Mouse (Mus musculus): ENCODE results near the gene Nell1. TPM values are rescaled to one million over a fixed set of nuclear protein-coding genes. Genes with fewer than 3 reads are reported as not detected.

The Nell1 gene
- polyA plus RNA-seq, 1 experiment from 2014 or later, result 2.7 TPM

GRCm38 (mm10) chr7:50588642-50589424, 614.2 kb downstream of the Nell1 start:
- no peaks in the 10 kb centered on the region for H3K27me3 ChIP-seq
- H3K9me3 ChIP-seq, result no peaks in the 10 kb centered on the region
- H3K4me2 ChIP-seq (replicated peaks), result no peak overlapping the region
- H3K9ac ChIP-seq, result no peak overlapping the region
- no peak for ATAC-seq (ENCODE audit: insufficient number of reproducible peaks, insufficient read depth, low FRiP score, low TSS enrichment)
- H3K4me1 ChIP-seq, result no peaks in the 10 kb centered on the region
- 66% methylated on average over 8 of the region's 8 CpGs for WGBS
- no peak overlapping the region for H3K4me3 ChIP-seq
- H3K36me3 ChIP-seq, result no peaks in the 10 kb centered on the region
- no peak overlapping the region for H3K27ac ChIP-seq

- no peak for ATAC-seq (ENCODE audit: insufficient number of reproducible peaks, insufficient read depth, low FRiP score, low TSS enrichment)
- Histone ChIP-seq H3K27me3 (no peaks in the 10 kb centered on the region), H3K27ac (no peak within 1 kb of the TSS), H3K36me3 (no peaks in the 10 kb centered on the region), H3K4me2 (replicated peaks) (no peak within 1 kb of the TSS), H3K9me3 (no peaks in the 10 kb centered on the region), H3K9ac (no peak within 1 kb of the TSS), H3K4me1 (no peaks in the 10 kb centered on the region), H3K4me3 (no peak within 1 kb of the TSS)
- 76% methylated on average over 3 of the region's 3 CpGs for WGBS
Observed at GRCm38 (mm10) chr7:50598890-50599289, 624.2 kb downstream of the Nell1 start, which contains the start of gene 4933405O20Rik. TSS of gene 4933405O20Rik (plus strand) at chr7:50599190.

- no peak for ATAC-seq (ENCODE audit: insufficient number of reproducible peaks, insufficient read depth, low FRiP score, low TSS enrichment)
- Histone ChIP-seq H3K36me3 (no peaks in the 10 kb centered on the region), H3K27ac (no peak overlapping the region), H3K9ac (no peak overlapping the region), H3K4me1 (no peaks in the 10 kb centered on the region), H3K4me3 (no peak overlapping the region), H3K9me3 (no peaks in the 10 kb centered on the region), H3K4me2 (replicated peaks) (no peak overlapping the region), H3K27me3 (no peaks in the 10 kb centered on the region)
- 81% methylated on average over 2 of the region's 2 CpGs for WGBS
Observed at GRCm38 (mm10) chr7:50614101-50614500, 639.4 kb downstream of the Nell1 start.

- 36% methylated on average over 3 of the region's 3 CpGs for WGBS
- H3K27ac ChIP-seq, result no peak overlapping the region
- no peaks in the 10 kb centered on the region for H3K27me3 ChIP-seq
- H3K9ac ChIP-seq, result no peak overlapping the region
- ATAC-seq (ENCODE audit: insufficient number of reproducible peaks, insufficient read depth, low FRiP score, low TSS enrichment), result no peak
- no peak overlapping the region for H3K4me2 ChIP-seq (replicated peaks)
- no peaks in the 10 kb centered on the region for H3K4me1 ChIP-seq
- H3K4me3 ChIP-seq, result no peak overlapping the region
- no peaks in the 10 kb centered on the region for H3K9me3 ChIP-seq
- no peaks in the 10 kb centered on the region for H3K36me3 ChIP-seq
Observed at GRCm38 (mm10) chr7:50629186-50629585, 654.5 kb downstream of the Nell1 start.

GRCm38 (mm10) chr7:50633147-50633546, 658.5 kb downstream of the Nell1 start:
- H3K27ac ChIP-seq, result no peak overlapping the region
- no peak for ATAC-seq (ENCODE audit: insufficient number of reproducible peaks, insufficient read depth, low FRiP score, low TSS enrichment)
- no peak overlapping the region for H3K4me3 ChIP-seq
- H3K9ac ChIP-seq, result no peak overlapping the region
- H3K4me1 ChIP-seq, result no peaks in the 10 kb centered on the region
- 77% methylated on average over 2 of the region's 2 CpGs for WGBS
- H3K36me3 ChIP-seq, result no peaks in the 10 kb centered on the region
- H3K4me2 ChIP-seq (replicated peaks), result no peak overlapping the region
- H3K27me3 ChIP-seq, result no peaks in the 10 kb centered on the region
- H3K9me3 ChIP-seq, result no peaks in the 10 kb centered on the region

- no peaks in the 10 kb centered on the region for H3K27me3 ChIP-seq
- no peak overlapping the region for H3K27ac ChIP-seq
- H3K9me3 ChIP-seq, result no peaks in the 10 kb centered on the region
- no peaks in the 10 kb centered on the region for H3K4me1 ChIP-seq
- H3K9ac ChIP-seq, result no peak overlapping the region
- H3K36me3 ChIP-seq, result no peaks in the 10 kb centered on the region
- no peak overlapping the region for H3K4me2 ChIP-seq (replicated peaks)
- 70% methylated on average over 4 of the region's 4 CpGs for WGBS
- no peak for ATAC-seq (ENCODE audit: insufficient number of reproducible peaks, insufficient read depth, low FRiP score, low TSS enrichment)
- no peak overlapping the region for H3K4me3 ChIP-seq
Observed at GRCm38 (mm10) chr7:50672266-50672665, 697.6 kb downstream of the Nell1 start.

GRCm38 (mm10) chr7:50675444-50675843, 700.8 kb downstream of the Nell1 start:
- Histone ChIP-seq H3K27ac (no peak overlapping the region), H3K4me2 (replicated peaks) (no peak overlapping the region), H3K9ac (no peak overlapping the region), H3K36me3 (no peaks in the 10 kb centered on the region), H3K27me3 (no peaks in the 10 kb centered on the region), H3K4me1 (no peaks in the 10 kb centered on the region), H3K4me3 (no peak overlapping the region), H3K9me3 (no peaks in the 10 kb centered on the region)
- ATAC-seq (ENCODE audit: insufficient number of reproducible peaks, insufficient read depth, low FRiP score, low TSS enrichment), result no peak
- WGBS, result 68% methylated on average over 1 of the region's 1 CpGs

GRCm38 (mm10) chr7:50677511-50677910, 702.8 kb downstream of the Nell1 start:
- no peak overlapping the region for H3K27ac ChIP-seq
- ATAC-seq (ENCODE audit: insufficient number of reproducible peaks, insufficient read depth, low FRiP score, low TSS enrichment), result no peak
- H3K4me3 ChIP-seq, result no peak overlapping the region
- no peaks in the 10 kb centered on the region for H3K36me3 ChIP-seq
- 65% methylated on average over 1 of the region's 1 CpGs for WGBS
- H3K4me2 ChIP-seq (replicated peaks), result no peak overlapping the region
- no peaks in the 10 kb centered on the region for H3K27me3 ChIP-seq
- no peaks in the 10 kb centered on the region for H3K4me1 ChIP-seq
- H3K9ac ChIP-seq, result no peak overlapping the region
- no peaks in the 10 kb centered on the region for H3K9me3 ChIP-seq

- WGBS, result 90% methylated on average over 5 of the region's 5 CpGs
- Histone ChIP-seq H3K27me3 (no peaks in the 10 kb centered on the region), H3K4me2 (replicated peaks) (no peak overlapping the region), H3K9me3 (no peaks in the 10 kb centered on the region), H3K4me3 (no peak overlapping the region), H3K9ac (no peak overlapping the region), H3K4me1 (no peaks in the 10 kb centered on the region), H3K36me3 (no peaks in the 10 kb centered on the region), H3K27ac (no peak overlapping the region)
- ATAC-seq (ENCODE audit: insufficient number of reproducible peaks, insufficient read depth, low FRiP score, low TSS enrichment), result no peak
Observed at GRCm38 (mm10) chr7:50686337-50686736, 711.7 kb downstream of the Nell1 start.

- H3K4me2 ChIP-seq (replicated peaks), result no peak overlapping the region
- H3K9me3 ChIP-seq, result no peaks in the 10 kb centered on the region
- no peak overlapping the region for H3K9ac ChIP-seq
- H3K27me3 ChIP-seq, result no peaks in the 10 kb centered on the region
- H3K27ac ChIP-seq, result no peak overlapping the region
- 66% methylated on average over 3 of the region's 3 CpGs for WGBS
- H3K36me3 ChIP-seq, result no peaks in the 10 kb centered on the region
- H3K4me1 ChIP-seq, result no peaks in the 10 kb centered on the region
- H3K4me3 ChIP-seq, result no peak overlapping the region
- ATAC-seq (ENCODE audit: insufficient number of reproducible peaks, insufficient read depth, low FRiP score, low TSS enrichment), result no peak
Observed at GRCm38 (mm10) chr7:50725166-50725565, 750.5 kb downstream of the Nell1 start.

- no peaks in the 10 kb centered on the region for H3K4me1 ChIP-seq
- WGBS, result 53% methylated on average over 4 of the region's 4 CpGs
- no peaks in the 10 kb centered on the region for H3K9me3 ChIP-seq
- no peaks in the 10 kb centered on the region for H3K36me3 ChIP-seq
- H3K27me3 ChIP-seq, result no peaks in the 10 kb centered on the region
- H3K4me2 ChIP-seq (replicated peaks), result no peak overlapping the region
- H3K27ac ChIP-seq, result no peak overlapping the region
- no peak overlapping the region for H3K9ac ChIP-seq
- no peak overlapping the region for H3K4me3 ChIP-seq
- no peak for ATAC-seq (ENCODE audit: insufficient number of reproducible peaks, insufficient read depth, low FRiP score, low TSS enrichment)
Observed at GRCm38 (mm10) chr7:50730951-50731350, 756.3 kb downstream of the Nell1 start.

- Histone ChIP-seq H3K27me3 (no peaks in the 10 kb centered on the region), H3K9ac (no peak overlapping the region), H3K27ac (no peak overlapping the region), H3K9me3 (no peaks in the 10 kb centered on the region), H3K4me3 (no peak overlapping the region), H3K36me3 (no peaks in the 10 kb centered on the region), H3K4me1 (no peaks in the 10 kb centered on the region), H3K4me2 (replicated peaks) (no peak overlapping the region)
- 87% methylated on average over 3 of the region's 3 CpGs for WGBS
- ATAC-seq (ENCODE audit: insufficient number of reproducible peaks, insufficient read depth, low FRiP score, low TSS enrichment), result no peak
Observed at GRCm38 (mm10) chr7:50755516-50755915, 780.9 kb downstream of the Nell1 start.

Data from embryonic facial prominence, embryonic 12.5 days (tissue).